Mouse (Mus musculus) T-helper 17 cell (primary cell): ENCODE data around the gene Lef1.

Experiments used
- in situ Hi-C, 2 experiments: fragments of 300-600 bp; cut with MboI, MseI; formaldehyde crosslinking; loops; 1 replicate in 1 of 2; 2 replicates in 1 of 2; pipeline ENCODE4 v1.15.1; 2025; ENCODE audit warnings: high pct_unique_total_duplicates in 2 of 2

Lef1 gene

DNA sequence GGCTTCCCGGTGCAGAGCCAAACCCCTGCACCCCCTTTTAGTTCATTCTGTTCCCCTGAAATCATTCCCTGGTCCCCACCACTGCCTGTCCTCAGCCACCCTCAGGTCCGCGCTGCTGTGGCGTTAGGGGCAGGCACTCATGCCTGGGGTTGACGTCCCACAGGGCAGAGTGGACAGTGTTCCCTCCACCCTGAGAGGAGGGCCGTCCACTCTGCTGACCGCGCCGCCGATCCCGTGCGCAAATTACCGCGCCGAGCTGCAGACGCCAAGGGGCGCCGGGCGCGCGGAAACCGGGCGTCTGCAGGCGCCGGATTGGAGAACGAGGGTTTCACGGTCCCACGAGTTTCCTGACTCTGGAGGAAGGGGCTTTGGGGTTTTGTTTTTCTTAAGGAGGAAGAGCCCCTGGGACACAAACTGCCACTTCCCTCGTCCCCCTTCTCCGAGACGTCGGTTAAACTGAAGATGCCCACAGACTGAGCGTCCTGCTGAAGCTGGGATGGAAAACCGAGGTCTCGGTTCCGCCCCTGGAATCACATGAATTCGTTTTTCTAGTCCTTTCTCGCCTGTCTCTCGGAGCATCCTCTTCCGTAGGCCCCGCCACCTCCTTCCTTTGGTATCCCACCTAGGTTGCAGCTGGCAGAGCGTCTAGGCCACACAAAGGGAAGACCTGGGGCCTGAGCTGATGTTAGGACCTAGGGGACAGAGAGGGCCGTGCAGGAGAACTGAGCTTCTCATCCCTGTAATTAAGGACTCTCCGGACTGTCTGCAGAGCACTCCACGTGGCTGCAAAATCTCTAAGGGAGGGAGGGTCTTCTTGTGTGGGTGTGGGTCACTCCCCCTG is 3.6 kb upstream of the Lef1 start:
- in situ Hi-C loops, result loop anchor here in 1 of 2 experiments (25.0 kb wide), 1 partner anchor 1219 kb away; the partner anchor contains the start of gene Pla2g12a

- in situ Hi-C loops, result loop anchor here in 1 of 2 experiments (25.0 kb wide), 1 partner anchor 1220 kb away; the partner anchor contains the start of gene Pla2g12a
These were observed 2.8 kb upstream of the Lef1 start for GRCm38 (mm10) chr3:131107301-131108093.

GRCm38 (mm10) chr3:131108094-131108653 is 2.1 kb upstream of the Lef1 start:
- in situ Hi-C loops, result loop anchor here in 1 of 2 experiments (25.0 kb wide), 1 partner anchor 1221 kb away; the partner anchor contains the start of gene Pla2g12a

DNA sequence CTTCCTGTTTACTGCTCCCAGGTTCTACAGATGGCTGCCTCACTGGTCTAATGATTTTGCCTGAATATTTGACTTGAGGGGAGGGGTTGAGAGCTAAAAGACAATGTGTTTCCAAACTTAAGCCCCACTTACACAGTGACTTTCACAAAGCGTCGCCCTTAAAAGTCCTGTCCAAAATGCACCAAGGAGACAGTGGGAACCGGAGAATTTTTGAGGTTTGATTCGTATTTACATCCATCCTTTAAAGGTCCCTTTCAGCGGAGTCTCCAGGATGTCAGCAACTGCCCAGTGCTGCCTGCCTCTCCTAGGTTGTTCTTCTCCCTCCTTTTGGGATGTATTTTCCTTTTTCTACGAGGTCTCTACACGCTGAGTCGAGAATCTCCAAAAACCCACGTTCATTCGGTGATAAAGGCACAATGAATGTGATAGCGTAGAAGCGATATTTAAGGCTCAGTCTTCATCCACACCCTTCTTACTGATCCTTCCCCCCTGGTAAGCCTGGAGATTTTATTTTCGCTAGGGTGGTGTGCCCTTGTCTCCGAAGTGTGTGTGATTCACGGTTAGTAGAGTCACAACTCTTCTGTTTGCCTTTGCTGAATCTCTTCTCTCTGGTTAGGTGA is 1.1 kb upstream of the Lef1 start:
- in situ Hi-C loops, result loop anchor here in 1 of 2 experiments (25.0 kb wide), 1 partner anchor 1222 kb away; the partner anchor contains the start of gene Pla2g12a

- in situ Hi-C loops, result loop anchor here in 1 of 2 experiments (25.0 kb wide), 1 partner anchor 1222 kb away; the partner anchor contains the start of gene Pla2g12a
These were observed 593 bp upstream of the Lef1 start for GRCm38 (mm10) chr3:131109686-131110070.

DNA sequence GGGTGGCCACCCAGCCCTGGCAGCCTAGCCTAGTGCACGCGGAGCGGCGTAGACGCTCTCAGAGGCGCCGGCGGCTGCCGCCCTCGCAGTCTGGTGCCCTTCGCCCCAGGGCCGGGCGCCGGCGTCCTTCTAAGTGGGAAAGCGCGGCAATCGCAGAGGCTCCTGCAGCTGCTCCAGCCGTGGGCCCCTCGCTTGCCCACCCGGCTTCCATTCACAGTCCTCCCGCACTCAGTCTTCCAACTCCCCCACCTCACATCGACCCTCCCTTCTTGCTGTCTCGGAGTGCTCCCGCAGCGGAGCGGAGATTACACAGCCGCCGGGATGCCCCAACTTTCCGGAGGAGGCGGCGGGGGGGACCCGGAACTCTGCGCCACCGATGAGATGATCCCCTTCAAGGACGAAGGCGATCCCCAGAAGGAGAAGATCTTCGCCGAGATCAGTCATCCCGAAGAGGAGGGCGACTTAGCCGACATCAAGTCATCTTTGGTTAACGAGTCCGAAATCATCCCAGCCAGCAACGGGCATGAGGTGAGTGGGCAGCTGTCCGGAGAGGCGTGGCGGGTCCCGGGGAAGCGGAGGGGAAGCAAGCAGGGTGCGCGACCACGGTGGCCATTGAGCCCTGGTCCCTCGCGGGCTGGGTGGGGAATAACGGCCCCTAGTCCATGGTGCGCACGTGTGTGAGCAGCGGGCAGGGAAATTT is 1.0 kb downstream of the Lef1 start:
- in situ Hi-C loops, result loop anchor here in 1 of 2 experiments (25.0 kb wide), 1 partner anchor 1224 kb away; the partner anchor contains the start of gene Pla2g12a

DNA sequence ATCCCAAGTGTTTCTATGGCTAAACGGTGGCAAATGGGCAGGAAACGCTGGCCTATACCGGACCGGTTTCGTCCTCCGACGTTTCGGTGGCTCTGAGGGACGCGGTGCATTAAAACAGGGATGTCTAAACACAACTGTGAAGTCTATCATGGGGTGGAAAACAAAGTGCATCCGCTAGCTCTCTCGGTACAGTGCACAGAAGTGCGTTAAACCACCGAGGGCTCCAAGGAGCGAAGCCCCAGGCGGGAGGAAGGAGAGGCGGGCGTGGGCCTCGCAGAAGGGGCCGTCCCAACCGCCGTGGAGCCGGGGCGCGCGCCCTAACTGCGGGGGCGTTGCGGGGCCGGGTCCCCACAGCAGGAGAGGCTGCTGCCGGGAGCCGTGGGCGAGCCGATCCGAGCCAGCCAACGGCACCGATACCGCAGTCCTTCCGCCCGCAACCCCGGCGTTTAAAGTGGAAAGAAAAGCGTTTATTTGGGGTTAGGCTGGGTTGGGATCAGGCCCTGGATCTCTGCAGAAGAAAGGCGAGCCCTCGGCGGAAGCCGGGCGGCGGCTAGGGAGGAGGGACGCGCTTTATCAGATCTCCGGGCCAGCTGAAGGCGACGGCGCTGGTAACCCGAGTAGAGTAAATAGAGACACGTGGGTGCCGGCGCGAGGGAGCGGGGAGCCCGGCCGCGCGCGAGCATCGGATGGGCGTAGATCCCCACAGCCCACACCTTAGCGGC is 1.7 kb downstream of the Lef1 start:
- in situ Hi-C loops, result loop anchor here in 1 of 2 experiments (25.0 kb wide), 1 partner anchor 1225 kb away; the partner anchor contains the start of gene Pla2g12a

DNA sequence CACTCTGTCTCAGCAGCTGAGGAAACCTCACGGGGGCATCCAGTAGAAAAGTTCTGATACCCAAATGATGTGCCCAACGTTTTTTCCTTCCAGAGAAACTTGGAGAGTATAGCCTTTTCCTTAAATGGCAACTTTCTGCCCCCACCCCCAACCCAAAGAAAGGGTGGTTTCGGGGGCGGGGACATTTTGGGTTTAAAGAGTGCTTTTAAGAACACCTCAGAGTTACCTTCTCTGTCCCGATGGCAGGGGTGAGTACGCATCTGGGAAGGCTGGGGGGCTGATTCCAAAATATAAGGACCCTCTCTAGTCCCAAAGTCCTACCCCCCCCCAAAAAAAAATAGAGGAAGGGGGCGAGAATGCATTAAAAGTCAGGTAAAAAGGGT is 2.3 kb downstream of the Lef1 start:
- in situ Hi-C loops, result loop anchor here in 1 of 2 experiments (25.0 kb wide), 1 partner anchor 1225 kb away; the partner anchor contains the start of gene Pla2g12a

DNA sequence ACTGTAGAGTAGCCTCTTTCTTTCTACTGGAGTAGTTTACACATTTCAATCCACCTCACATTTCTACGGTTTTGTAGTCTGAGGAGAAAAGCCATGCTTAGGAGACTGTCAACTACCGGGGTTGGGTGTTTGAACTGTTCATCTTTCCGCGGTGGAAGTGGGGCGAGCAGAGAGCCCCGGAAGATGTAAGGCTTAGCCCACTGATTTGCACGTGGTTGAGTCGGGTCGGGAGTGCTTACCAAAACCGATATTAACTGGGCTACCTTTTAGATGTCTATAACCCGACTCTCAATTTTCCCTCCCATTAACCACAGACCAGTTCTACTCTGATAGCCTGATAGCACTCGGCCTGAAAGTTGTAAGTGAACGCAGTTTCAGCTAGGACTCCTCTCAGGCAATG is 2.8 kb downstream of the Lef1 start:
- in situ Hi-C loops, result loop anchor here in 1 of 2 experiments (25.0 kb wide), 1 partner anchor 1226 kb away; the partner anchor contains the start of gene Pla2g12a

DNA sequence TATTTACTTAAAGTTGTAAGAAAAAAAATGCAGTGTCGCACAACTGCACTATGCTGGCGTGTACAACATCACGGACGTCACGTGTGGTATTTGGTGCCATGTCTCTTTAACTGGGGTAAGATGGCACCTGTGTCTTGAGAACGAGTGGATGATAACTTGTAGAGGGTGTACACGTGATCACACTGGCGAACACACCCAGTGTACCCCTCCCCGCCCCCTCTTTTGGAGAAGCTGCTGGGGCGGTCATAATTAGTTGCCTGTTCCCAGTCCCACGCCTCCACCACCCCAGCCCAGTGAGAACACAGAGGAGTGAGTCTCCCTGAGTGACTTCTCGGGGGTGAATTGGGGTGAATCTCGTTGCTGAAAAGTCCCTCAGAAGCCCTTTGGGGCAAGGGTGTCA is 5.8 kb downstream of the Lef1 start:
- in situ Hi-C loops, result loop anchor here in 1 of 2 experiments (25.0 kb wide), 1 partner anchor 1229 kb away; the partner anchor contains the start of gene Pla2g12a

- in situ Hi-C loops, result loop anchor here in 1 of 2 experiments (25.0 kb wide), 1 partner anchor 1230 kb away; the partner anchor contains the start of gene Pla2g12a
These were observed 7.1 kb downstream of the Lef1 start for GRCm38 (mm10) chr3:131117352-131117751.

- in situ Hi-C loops, result loop anchor here in 1 of 2 experiments (25.0 kb wide), 1 partner anchor 1231 kb away; the partner anchor contains the start of gene Pla2g12a
These were observed 7.6 kb downstream of the Lef1 start for GRCm38 (mm10) chr3:131117883-131118282.

DNA sequence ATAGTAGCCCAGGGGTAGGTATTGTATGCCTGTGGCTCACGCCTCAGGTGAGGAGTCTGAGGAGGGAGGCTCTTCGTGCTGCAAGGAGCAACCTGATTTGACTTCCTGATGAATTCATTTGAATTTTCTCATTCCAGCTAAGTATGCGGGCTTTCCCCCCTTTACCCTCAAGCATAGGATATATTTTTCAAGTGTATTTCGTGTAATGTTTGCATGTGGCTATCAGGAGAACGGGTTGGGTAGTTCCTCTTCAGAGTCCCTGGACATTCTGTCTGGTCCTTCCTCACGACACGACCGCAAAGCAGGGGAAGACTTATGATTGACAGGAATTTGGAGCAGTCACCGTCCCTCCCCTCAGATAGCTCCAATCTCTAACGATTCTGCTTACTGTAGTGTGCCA is 9.2 kb downstream of the Lef1 start:
- in situ Hi-C loops, result loop anchor here in 1 of 2 experiments (25.0 kb wide), 1 partner anchor 1232 kb away; the partner anchor contains the start of gene Pla2g12a

GRCm38 (mm10) chr3:131123501-131123900 is 13.2 kb downstream of the Lef1 start:
- in situ Hi-C loops, result loop anchor here in 1 of 2 experiments (5.0 to 25.0 kb wide), 2 partner anchors 34 to 1236 kb away; partner anchors contain the start of gene Pla2g12a

DNA sequence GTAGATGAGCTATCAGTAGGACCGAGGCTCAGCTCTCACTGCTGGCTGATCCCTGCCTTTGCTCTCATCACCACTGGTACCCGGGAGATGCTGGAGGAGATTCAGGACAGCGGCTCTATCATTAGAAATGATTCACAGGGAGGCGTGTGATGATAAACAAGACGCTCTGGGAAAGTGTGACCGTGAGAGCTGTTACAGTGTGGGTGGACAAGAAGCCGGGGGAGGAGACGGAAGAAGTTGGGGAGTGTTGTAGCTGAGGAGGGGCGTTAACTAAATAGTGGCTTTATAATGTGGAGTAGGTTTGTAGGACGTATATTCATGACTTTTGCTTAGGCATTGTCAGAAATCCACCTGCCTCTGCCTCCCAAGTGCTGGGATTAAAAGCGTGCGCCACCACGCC is 15.6 kb downstream of the Lef1 start:
- in situ Hi-C loops, result loop anchor here in 1 of 2 experiments (25.0 kb wide), 2 partner anchors 1239 to 1961 kb away; partner anchors contain the start of genes Gstcd, Ints12 and Pla2g12a

GRCm38 (mm10) chr3:131126438-131126837 is 16.2 kb downstream of the Lef1 start:
- in situ Hi-C loops, result loop anchor here in 1 of 2 experiments (25.0 kb wide), 2 partner anchors 1239 to 1961 kb away; partner anchors contain the start of genes Gstcd, Ints12 and Pla2g12a

GRCm38 (mm10) chr3:131134003-131134402 is 23.7 kb downstream of the Lef1 start:
- in situ Hi-C loops, result loop anchor here (5.0 to 25.0 kb wide), 3 partner anchors 73 to 1953 kb away; partner anchors contain the start of genes Gstcd (in 1 of the 2), Ints12 (in 1 of the 2) and Pla2g12a (in 1 of the 2)

- in situ Hi-C loops, result loop anchor here in 1 of 2 experiments (25.0 kb wide), 2 partner anchors 1248 to 1952 kb away; partner anchors contain the start of genes Gstcd, Ints12 and Pla2g12a
These were observed 25.2 kb downstream of the Lef1 start for GRCm38 (mm10) chr3:131135434-131135833.
